Mouse (Mus musculus): ENCODE measurements around the gene Gm2310. TPM values are rescaled to one million over a fixed set of nuclear protein-coding genes. Genes with fewer than 3 reads are reported as not detected.
"Not testable (repeated sequence)": the region's sequence is repeated elsewhere in the genome, so short reads cannot be mapped to it uniquely, and the experiment has no call there.

The Gm2310 gene
- not detected in 2 replicates for polyA plus RNA-seq (2016; fragmentation: Nextera tagmentation; extraction: Ambion mirVana)

GRCm38 (mm10) chr15:8519853-8520252 lies at the start of gene Gm2310:
Gene Gm2310 (minus strand): TSS chr15:8519953.
- H3K27ac ChIP-seq; H3K27me3 ChIP-seq (ENCODE audit: insufficient read depth, poor library complexity, severe bottlenecking); H3K4me3 ChIP-seq; H3K4me1 ChIP-seq; H3K9me3 ChIP-seq; H3K36me3 ChIP-seq; DNase-seq (ENCODE audit: low spot score): not testable (repeated sequence)

DNA sequence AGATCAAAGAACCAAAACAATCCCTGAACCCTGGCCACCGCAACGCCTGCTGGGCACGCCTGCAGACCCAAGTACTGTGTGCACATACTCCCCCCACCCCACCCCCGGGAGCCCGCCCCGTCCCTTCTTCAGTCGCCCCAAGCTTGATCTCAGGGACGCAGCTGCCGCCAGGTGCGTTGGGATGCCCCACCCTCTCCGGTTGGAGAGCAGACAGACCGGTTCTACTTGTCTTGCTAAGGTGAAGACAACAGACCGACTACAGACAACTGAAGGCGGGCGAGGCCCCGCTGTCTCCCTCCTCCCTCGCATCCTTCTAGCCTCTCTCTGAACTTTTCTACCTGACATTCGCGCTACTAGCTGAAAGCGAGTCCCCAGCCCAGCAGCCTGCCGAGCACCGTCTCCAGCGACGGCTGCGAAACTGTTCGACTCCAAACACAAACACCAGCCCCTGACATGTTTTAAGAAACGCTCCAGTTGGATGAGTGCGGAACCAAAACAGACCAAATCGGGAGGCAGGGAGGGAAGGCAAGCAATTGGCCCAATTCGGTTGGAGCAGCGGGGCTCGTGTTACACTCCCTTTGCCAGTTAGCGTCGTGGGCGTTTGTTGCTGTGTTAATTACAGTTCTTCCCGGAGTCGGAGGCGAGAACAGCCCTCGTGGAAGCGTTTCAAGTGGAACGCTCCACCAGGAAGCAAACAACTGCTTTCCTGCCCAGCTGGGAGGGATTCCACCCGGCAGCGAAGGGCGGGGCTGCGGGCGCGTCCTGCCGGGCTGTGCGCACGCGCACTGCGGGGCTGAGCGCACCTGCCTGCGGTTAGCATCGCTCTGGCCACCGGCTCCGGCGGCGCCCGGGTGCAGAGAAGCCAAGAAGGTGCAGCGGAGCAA lies 49.1 kb upstream of the Gm2310 start:
- peak overlapping the region; percentile 57; the same call in 1 of the 2 replicates for H3K27ac ChIP-seq
- H3K36me3 ChIP-seq, result no peaks in the 10 kb centered on the region
- peaks cover 8% of the 10 kb centered on the region; the same call in 1 of the 2 replicates for H3K4me1 ChIP-seq
- H3K4me3 ChIP-seq, result peak overlapping the region; percentile 67
- peaks cover 15% of the 10 kb centered on the region for H3K27me3 ChIP-seq (ENCODE audit: insufficient read depth, poor library complexity, severe bottlenecking)
- no peaks in the 10 kb centered on the region for H3K9me3 ChIP-seq
- peak; percentile 87 for DNase-seq (ENCODE audit: low spot score)
- under 1% methylated on average over 61 of the region's 61 CpGs for WGBS

GRCm38 (mm10) chr15:8568286-8568644 lies 48.5 kb upstream of the Gm2310 start:
- H3K36me3 ChIP-seq, result no peaks in the 10 kb centered on the region
- WGBS, result 10% methylated on average over 7 of the region's 7 CpGs

GRCm38 (mm10) chr15:8565416-8565815 lies 45.7 kb upstream of the Gm2310 start:
- DNase-seq (ENCODE audit: low spot score), result no peak
- no peaks in the 10 kb centered on the region for H3K9me3 ChIP-seq
- peaks cover 15% of the 10 kb centered on the region for H3K27me3 ChIP-seq (ENCODE audit: insufficient read depth, poor library complexity, severe bottlenecking)
- peaks cover 8% of the 10 kb centered on the region; the same call in 1 of the 2 replicates for H3K4me1 ChIP-seq
- no peak overlapping the region for H3K27ac ChIP-seq
- 75% methylated on average over 6 of the region's 6 CpGs for WGBS
- no peaks in the 10 kb centered on the region for H3K36me3 ChIP-seq
- H3K4me3 ChIP-seq, result no peak overlapping the region

More at GRCm38 (mm10) chr15:8568286-8568644, 48.5 kb upstream of the Gm2310 start:
- H3K27ac ChIP-seq, result peak overlapping the region; percentile 57; the same call in 1 of the 2 replicates
- H3K9me3 ChIP-seq, result no peaks in the 10 kb centered on the region
- H3K27me3 ChIP-seq (ENCODE audit: insufficient read depth, poor library complexity, severe bottlenecking), result peaks cover 15% of the 10 kb centered on the region
- H3K4me3 ChIP-seq, result peak overlapping the region; percentile 67
- DNase-seq (ENCODE audit: low spot score), result no peak
- peaks cover 8% of the 10 kb centered on the region; the same call in 1 of the 2 replicates for H3K4me1 ChIP-seq

DNA sequence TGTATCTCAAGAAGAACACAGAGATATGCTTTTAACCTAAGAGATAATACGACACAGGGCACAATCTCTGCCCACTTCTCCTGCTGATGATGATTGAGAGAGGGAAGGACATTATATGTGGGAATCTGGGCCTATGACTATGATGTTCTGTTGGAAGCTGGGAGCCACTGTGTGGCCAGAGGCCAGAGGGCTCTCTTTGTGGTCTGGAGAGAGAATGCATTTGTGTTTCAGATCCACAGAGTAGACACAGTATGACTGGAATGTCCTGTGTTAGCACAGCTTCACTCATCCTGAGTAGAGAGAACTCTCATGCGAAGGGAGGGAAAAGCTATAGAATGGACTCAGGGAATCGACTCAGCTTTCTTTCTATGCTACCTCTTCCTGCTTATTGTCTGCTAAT lies 44.6 kb upstream of the Gm2310 start:
- H3K4me3 ChIP-seq, result no peak overlapping the region
- no peak for DNase-seq (ENCODE audit: low spot score)
- 81% methylated on average over 3 of the region's 3 CpGs for WGBS

DNA sequence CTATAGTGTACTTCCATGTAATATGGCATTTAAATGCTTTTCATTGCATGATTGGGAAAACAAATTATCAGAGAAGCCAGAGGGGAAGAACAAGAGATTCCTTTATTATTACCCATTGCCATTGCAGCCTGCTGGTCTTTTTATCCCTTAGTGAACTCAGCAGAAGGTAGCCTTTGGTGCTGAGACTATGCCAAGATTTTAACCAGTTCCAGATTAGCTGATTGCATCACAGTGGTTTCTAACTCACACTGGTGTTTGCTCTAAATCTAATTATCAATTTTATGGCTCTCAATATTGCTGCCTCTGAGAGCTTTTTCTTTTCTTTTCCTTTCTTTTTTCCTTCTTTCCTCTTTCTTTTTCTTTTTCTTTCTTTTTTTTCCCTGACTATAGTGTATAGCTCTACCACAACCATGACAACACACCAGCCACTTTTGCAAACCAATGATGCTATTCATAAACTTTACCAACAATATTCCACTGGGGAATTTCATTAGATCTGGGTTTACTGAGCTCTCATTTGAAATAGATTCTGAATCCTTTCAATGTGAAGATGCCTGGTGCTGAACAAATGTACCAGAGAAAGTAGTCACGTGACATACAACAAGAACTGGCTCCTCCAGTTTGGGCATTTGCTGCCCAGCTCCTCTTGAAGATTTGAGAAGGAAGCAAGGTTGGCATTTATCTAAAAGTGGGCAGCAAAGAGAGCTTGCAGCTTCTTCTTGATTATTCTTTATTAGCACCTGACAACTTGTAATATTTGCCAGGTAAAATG lies 43.9 kb upstream of the Gm2310 start:
- WGBS, result 70% methylated on average over 1 of the region's 1 CpGs
- no peaks in the 10 kb centered on the region for H3K36me3 ChIP-seq
- H3K9me3 ChIP-seq, result no peaks in the 10 kb centered on the region
- H3K27ac ChIP-seq, result no peak overlapping the region
- H3K4me1 ChIP-seq, result peaks cover 4% of the 10 kb centered on the region; the same call in 1 of the 2 replicates
- peaks cover 14% of the 10 kb centered on the region for H3K27me3 ChIP-seq (ENCODE audit: insufficient read depth, poor library complexity, severe bottlenecking)
- no peak for DNase-seq (ENCODE audit: low spot score)
- H3K4me3 ChIP-seq, result no peak overlapping the region

More for the DNA sequence above, 44.6 kb upstream of the Gm2310 start:
- H3K36me3 ChIP-seq, result no peaks in the 10 kb centered on the region
- peaks cover 15% of the 10 kb centered on the region for H3K27me3 ChIP-seq (ENCODE audit: insufficient read depth, poor library complexity, severe bottlenecking)
- no peak overlapping the region for H3K27ac ChIP-seq
- no peaks in the 10 kb centered on the region for H3K9me3 ChIP-seq
- H3K4me1 ChIP-seq, result peaks cover 8% of the 10 kb centered on the region; the same call in 1 of the 2 replicates

DNA sequence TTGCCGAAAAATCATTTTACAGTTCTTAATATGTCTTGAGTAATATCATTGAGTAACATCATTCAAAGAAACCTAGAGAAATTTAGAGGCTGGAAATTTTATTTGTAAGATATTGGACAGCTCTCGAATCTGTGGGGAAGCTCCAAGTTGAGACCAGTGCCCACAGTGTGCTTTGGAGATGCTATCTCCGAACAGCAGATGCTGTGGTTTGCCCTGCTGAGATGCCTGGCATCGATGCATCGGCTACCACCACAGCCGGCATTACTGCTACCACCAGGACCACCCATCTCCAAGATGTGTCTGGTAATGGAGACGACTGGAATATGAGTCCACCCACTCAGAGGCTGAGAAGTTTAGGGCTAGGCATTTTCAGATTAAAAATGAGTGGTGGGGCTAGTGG lies 43.0 kb upstream of the Gm2310 start:
- H3K9me3 ChIP-seq, result no peaks in the 10 kb centered on the region
- DNase-seq (ENCODE audit: low spot score), result no peak
- peaks cover 6% of the 10 kb centered on the region; the same call in 1 of the 2 replicates for H3K27me3 ChIP-seq (ENCODE audit: insufficient read depth, poor library complexity, severe bottlenecking)
- H3K36me3 ChIP-seq, result no peaks in the 10 kb centered on the region
- H3K4me3 ChIP-seq, result no peak overlapping the region
- H3K27ac ChIP-seq, result no peak overlapping the region
- H3K4me1 ChIP-seq, result no peaks in the 10 kb centered on the region
- 77% methylated on average over 7 of the region's 7 CpGs for WGBS

DNA sequence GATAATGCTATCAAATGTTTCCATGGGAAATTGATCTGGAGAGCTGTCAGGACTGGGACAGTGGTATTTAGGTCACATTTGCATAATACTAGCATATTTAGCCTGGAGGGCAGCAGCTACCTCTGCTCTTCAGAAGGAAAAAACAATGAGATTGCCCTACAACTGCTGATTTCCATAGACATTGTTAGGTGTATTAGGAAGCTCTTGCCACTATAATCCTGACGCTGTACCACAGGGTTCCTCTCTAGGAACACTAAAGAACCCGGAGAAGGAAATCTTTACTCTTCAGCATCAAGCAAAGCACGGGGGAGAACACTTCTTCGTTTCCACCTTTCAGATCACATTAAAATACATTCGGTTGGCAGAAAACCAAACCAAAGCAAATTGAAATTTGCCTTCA lies 11.4 kb upstream of the Gm2310 start:
- Histone ChIP-seq H3K36me3 (no peaks in the 10 kb centered on the region), H3K27me3 (ENCODE audit: insufficient read depth, poor library complexity, severe bottlenecking) (no peaks in the 10 kb centered on the region), H3K9me3 (no peaks in the 10 kb centered on the region), H3K4me3 (no peak overlapping the region), H3K27ac (no peak overlapping the region), H3K4me1 (no peaks in the 10 kb centered on the region)
- 79% methylated on average over 5 of the region's 5 CpGs for WGBS
- no peak for DNase-seq (ENCODE audit: low spot score)

DNA sequence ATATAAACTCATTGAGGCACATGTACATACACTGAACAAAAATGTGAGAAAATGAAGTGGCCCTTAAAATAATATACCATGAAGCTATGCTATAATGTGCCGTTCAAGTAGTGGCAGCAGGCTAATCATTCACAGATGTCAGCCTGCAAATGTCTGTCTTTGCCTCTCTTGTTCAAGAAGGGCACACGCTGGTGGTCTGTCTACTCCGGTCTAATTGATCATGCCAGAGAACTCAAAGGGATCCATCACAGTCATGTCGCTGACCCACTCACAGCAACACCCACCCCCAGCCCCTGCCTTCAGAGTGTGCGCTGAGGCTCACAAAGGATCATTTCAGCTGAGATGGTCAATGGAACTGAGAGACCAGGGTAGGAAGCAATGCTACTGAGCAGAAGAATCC lies 6.8 kb downstream of the Gm2310 start:
- H3K4me3 ChIP-seq, result no peak overlapping the region
- no peaks in the 10 kb centered on the region for H3K4me1 ChIP-seq
- no peak overlapping the region for H3K27ac ChIP-seq
- H3K9me3 ChIP-seq, result no peaks in the 10 kb centered on the region
- no peaks in the 10 kb centered on the region for H3K27me3 ChIP-seq (ENCODE audit: insufficient read depth, poor library complexity, severe bottlenecking)
- no peaks in the 10 kb centered on the region for H3K36me3 ChIP-seq
- 72% methylated on average over 5 of the region's 5 CpGs for WGBS
- DNase-seq (ENCODE audit: low spot score), result no peak

DNA sequence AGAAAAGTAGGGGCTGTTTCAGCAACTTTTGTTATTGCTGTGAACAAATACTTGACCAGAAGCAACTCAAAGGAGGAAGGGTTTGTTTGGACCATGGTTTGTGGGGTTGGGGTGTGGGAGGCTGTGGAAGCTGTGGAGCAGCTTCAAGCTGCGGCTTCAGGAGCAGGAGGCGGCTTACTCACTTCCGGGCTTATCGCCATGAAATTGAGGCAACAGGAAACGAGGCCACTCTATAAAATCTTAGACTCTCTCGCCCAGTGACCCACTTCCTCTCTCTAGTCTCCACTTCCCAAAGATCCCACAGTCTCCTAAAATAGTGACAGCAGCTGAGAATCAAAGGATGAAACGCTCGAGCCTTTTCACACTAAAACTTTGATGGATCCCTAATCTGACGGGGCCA lies 7.9 kb downstream of the Gm2310 start:
- DNase-seq (ENCODE audit: low spot score), result no peak
- no peak overlapping the region for H3K27ac ChIP-seq
- no peak overlapping the region for H3K4me3 ChIP-seq
- no peaks in the 10 kb centered on the region for H3K27me3 ChIP-seq (ENCODE audit: insufficient read depth, poor library complexity, severe bottlenecking)
- H3K4me1 ChIP-seq, result no peaks in the 10 kb centered on the region
- no peaks in the 10 kb centered on the region for H3K36me3 ChIP-seq
- 63% methylated on average over 9 of the region's 9 CpGs for WGBS
- H3K9me3 ChIP-seq, result no peaks in the 10 kb centered on the region

GRCm38 (mm10) chr15:8502431-8502830 lies 17.3 kb downstream of the Gm2310 start:
- no peaks in the 10 kb centered on the region for H3K4me1 ChIP-seq
- no peaks in the 10 kb centered on the region for H3K36me3 ChIP-seq
- DNase-seq (ENCODE audit: low spot score), result no peak
- no peaks in the 10 kb centered on the region for H3K27me3 ChIP-seq (ENCODE audit: insufficient read depth, poor library complexity, severe bottlenecking)
- WGBS, result 80% methylated on average over 2 of the region's 2 CpGs
- no peak overlapping the region for H3K4me3 ChIP-seq
- H3K9me3 ChIP-seq, result no peaks in the 10 kb centered on the region
- no peak overlapping the region for H3K27ac ChIP-seq

- no peak overlapping the region for H3K4me3 ChIP-seq
- 82% methylated on average over 6 of the region's 6 CpGs for WGBS
- no peak for DNase-seq (ENCODE audit: low spot score)
- no peaks in the 10 kb centered on the region for H3K4me1 ChIP-seq
- H3K9me3 ChIP-seq, result no peaks in the 10 kb centered on the region
- H3K36me3 ChIP-seq, result no peaks in the 10 kb centered on the region
- H3K27ac ChIP-seq, result no peak overlapping the region
- H3K27me3 ChIP-seq (ENCODE audit: insufficient read depth, poor library complexity, severe bottlenecking), result no peaks in the 10 kb centered on the region
Observed at GRCm38 (mm10) chr15:8485261-8485660, 34.5 kb downstream of the Gm2310 start.

- Histone ChIP-seq H3K4me3 (no peak overlapping the region), H3K36me3 (no peaks in the 10 kb centered on the region), H3K27ac (no peak overlapping the region), H3K4me1 (no peaks in the 10 kb centered on the region), H3K27me3 (ENCODE audit: insufficient read depth, poor library complexity, severe bottlenecking) (no peaks in the 10 kb centered on the region), H3K9me3 (no peaks in the 10 kb centered on the region)
- no peak for DNase-seq (ENCODE audit: low spot score)
- 61% methylated on average over 4 of the region's 4 CpGs for WGBS
Observed at GRCm38 (mm10) chr15:8469006-8469575, 50.7 kb downstream of the Gm2310 start.

Measured in heart, embryonic 10.5 days (tissue).